Mouse (Mus musculus) small intestine, adult 2 months (tissue): Measurements from ENCODE around the gene Racgap1.

ENCODE experiments used
- CTCF ChIP-seq: fragments of 200-500 bp; IDR thresholded peaks from 2 replicates; pipeline ENCODE4 v1.5.1; 2012; ENCODE audit warnings: low read depth, mild to moderate bottlenecking, control low read depth, inconsistent platforms, low read length, moderate library complexity, mixed read lengths; ENCODE audit not compliant: insufficient replicate concordance, insufficient read length; ENCODE audit errors: extremely low read depth
- POLR2A ChIP-seq: fragments of 200-500 bp; IDR thresholded peaks from 2 replicates; pipeline ENCODE4 v1.6.1; 2012; ENCODE audit warnings: low read depth, mild to moderate bottlenecking, control low read depth, inconsistent platforms, low read length, moderate library complexity

DNA sequence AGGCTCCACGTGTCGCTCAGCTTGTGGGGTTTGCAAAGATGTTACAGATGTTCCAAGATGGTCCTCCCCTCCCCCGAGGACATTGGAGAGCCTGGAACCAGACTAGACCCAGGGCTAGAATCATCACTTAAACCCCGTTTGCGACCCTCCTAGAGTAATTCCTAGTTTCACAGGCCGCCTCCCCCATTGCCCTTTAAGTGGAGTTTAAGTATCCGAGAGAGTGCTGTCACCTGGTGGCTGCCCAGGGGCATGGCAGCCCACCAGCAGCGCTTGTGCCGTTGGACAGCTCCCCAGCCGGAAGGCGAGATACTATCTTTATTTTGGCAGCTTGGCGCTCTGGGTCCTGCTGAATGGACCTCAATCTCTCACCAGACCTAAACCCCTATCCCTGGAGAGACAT lies 17.4 kb upstream of the Racgap1 start:
- peak; percentile 88 for TF ChIP-seq CTCF
- TF ChIP-seq POLR2A, result no peak
